Comparison of ENCODE assay signal across 8 mouse cellular contexts in the genomic region with DNA sequence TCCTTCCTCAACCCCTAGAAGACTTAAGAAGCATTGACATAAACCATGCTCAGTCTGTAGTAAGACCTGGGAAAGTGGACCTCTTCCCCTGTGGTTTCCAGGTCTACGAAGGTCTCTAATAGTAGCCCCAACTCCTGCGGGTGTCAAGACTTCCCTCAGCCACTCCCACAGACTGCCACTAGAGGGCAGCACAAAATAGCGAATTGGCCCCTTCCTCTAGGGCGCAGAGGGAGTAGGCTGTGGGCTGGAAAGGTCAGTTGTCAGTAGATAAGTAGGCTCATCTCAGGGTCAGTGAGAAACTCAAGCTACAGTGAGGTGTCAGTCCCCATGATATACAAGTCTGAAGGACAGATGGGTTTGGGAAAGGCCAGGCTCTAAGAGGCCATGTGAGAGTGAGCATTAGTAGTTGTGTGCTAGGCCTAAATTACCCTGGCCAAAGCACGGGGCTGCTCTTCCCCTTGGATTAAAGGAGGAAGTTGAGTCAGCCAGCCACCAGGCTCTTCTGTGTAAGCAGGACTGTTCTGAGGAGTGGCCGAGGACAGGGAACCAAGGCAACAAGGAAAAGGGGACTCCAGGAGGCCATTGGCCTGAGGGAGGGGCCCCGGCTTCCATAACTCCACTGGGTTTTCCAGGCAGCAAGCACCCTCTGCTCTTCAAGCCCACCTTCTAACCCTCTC. TPM values are rescaled to one million over a fixed set of nuclear protein-coding genes. Genes with fewer than 3 reads are reported as not detected.
DNase-seq lines count a peak whose midpoint lies in the region; ATAC-seq and TF ChIP-seq lines count a peak whose summit lies in the region.

No protein-coding gene starts in this region.

- H3K4me3 ChIP-seq in hindbrain, postnatal 0 days (ENCODE audit: low read length) = peak overlapping the region; percentile 57; the same call in 1 of the 2 replicates

- intact Hi-C loops in left cerebral cortex, postnatal 10 days (cut with DNase I) = loop anchor here (2.0 kb wide), 1 partner anchor 39 kb away; a partner anchor contains a TSS

- peak overlapping the region; percentile 55 for H3K4me2 ChIP-seq in hindbrain, postnatal 0 days (ENCODE audit: low read depth, low read length)

- DNase-seq in ZHBTc4 (ENCODE audit: low read depth, low spot score) = peak; percentile 86
- DNase-seq in cerebellum, postnatal 10 days = peak; percentile 95 to 97
- peak; percentile 90 for DNase-seq in gastrocnemius, adult 18-20 months (ENCODE audit: low spot score)
- DNase-seq in hindbrain, postnatal 0 days (ENCODE audit: low spot score) = peak; percentile 88
- peak; percentile 67 to 82 for DNase-seq in left cerebral cortex, postnatal 10 days (ENCODE audit: extremely low spot score in 1 of 2, low spot score in 2 of 2)
- DNase-seq in mesoderm, embryonic 11.5 days (ENCODE audit: low read depth, low spot score) = peak; percentile 86
- peak; percentile 83 for DNase-seq in right cerebral cortex, postnatal 14 days
- DNase-seq in urinary bladder, postnatal 4 days (ENCODE audit: low spot score in 2 of 2) = peak; percentile 64 to 84

- H3K9me3 ChIP-seq in hindbrain, postnatal 0 days (ENCODE audit: low read length) = no peaks in the 10 kb centered on the region

- H3K4me1 ChIP-seq in hindbrain, postnatal 0 days (ENCODE audit: insufficient read depth, low read length) = peaks cover 23% of the 10 kb centered on the region

- H3K9ac ChIP-seq in hindbrain, postnatal 0 days (replicated peaks; ENCODE audit: low read length) = peak overlapping the region; percentile 77; the same call in 1 of the 2 replicates

- peak; percentile 98 for TF ChIP-seq CTCF in hindbrain, postnatal 0 days (IDR thresholded peaks at IDR 0.05; ENCODE audit: low read depth)

- 0 out of 2 replicates have a peak, but pooled peaks have one; percentile 18 for ATAC-seq in hindbrain, postnatal 0 days

- H3K27me3 ChIP-seq in hindbrain, postnatal 0 days (ENCODE audit: insufficient read depth, low read length) = no peaks in the 10 kb centered on the region

- WGBS in hindbrain, postnatal 0 days = 25% methylated on average over 7 of the region's 7 CpGs

- peak overlapping the region; percentile 86; the same call in 1 of the 2 replicates for H3K27ac ChIP-seq in hindbrain, postnatal 0 days

- no peaks in the 10 kb centered on the region for H3K36me3 ChIP-seq in hindbrain, postnatal 0 days (ENCODE audit: insufficient read depth, low read length)

RNA-seq across cellular contexts. Expression of a gene that starts 9.5 kb away (rescaled TPM):
- not detected for total RNA-seq in gastrocnemius, adult 18-20 months (2021)
- not detected in 2 replicates for total RNA-seq in hindbrain, postnatal 0 days (2014; rRNA removed)
- 0.54 TPM in 1 of 2 replicates, not detected in the other for polyA plus RNA-seq in hindbrain, postnatal 0 days (2015; fragmentation: Nextera tagmentation; extraction: Ambion mirVana)
- total RNA-seq in left cerebral cortex, postnatal 10 days (2021) = not detected

RNA-seq across cellular contexts. Expression of a gene that starts 24.5 kb away (rescaled TPM):
- 10 to 100 TPM; 65.3 to 75.7 TPM for total RNA-seq in gastrocnemius, adult 18-20 months (2021)
- 40.1 and 44.8 TPM in 2 replicates for total RNA-seq in hindbrain, postnatal 0 days (2014; rRNA removed)
- polyA plus RNA-seq in hindbrain, postnatal 0 days (2015; fragmentation: Nextera tagmentation; extraction: Ambion mirVana) = 40.7 and 44.3 TPM in 2 replicates
- total RNA-seq in left cerebral cortex, postnatal 10 days (2021) = 100 to 1,000 TPM; 135 to 141 TPM

RNA-seq across cellular contexts. Expression of a gene that starts 25.2 kb away (rescaled TPM):
- total RNA-seq in gastrocnemius, adult 18-20 months (2021) = not detected
- 40.5 and 57.3 TPM in 2 replicates for total RNA-seq in hindbrain, postnatal 0 days (2014; rRNA removed)
- 31.3 and 37.6 TPM in 2 replicates for polyA plus RNA-seq in hindbrain, postnatal 0 days (2015; fragmentation: Nextera tagmentation; extraction: Ambion mirVana)
- 10 to 100 TPM; 74.1 to 80.3 TPM for total RNA-seq in left cerebral cortex, postnatal 10 days (2021)

RNA-seq across cellular contexts. Expression of a gene that starts 29.7 kb away (rescaled TPM):
- 10 to 100 TPM; 20.5 TPM for total RNA-seq in gastrocnemius, adult 18-20 months (2021)
- 126 and 199 TPM in 2 replicates for total RNA-seq in hindbrain, postnatal 0 days (2014; rRNA removed)
- 142 and 143 TPM in 2 replicates for polyA plus RNA-seq in hindbrain, postnatal 0 days (2015; fragmentation: Nextera tagmentation; extraction: Ambion mirVana)
- total RNA-seq in left cerebral cortex, postnatal 10 days (2021) = 10 to 100 TPM; 54.4 to 56.2 TPM

RNA-seq across cellular contexts. Expression of a gene that starts 39.8 kb away (rescaled TPM):
- total RNA-seq in gastrocnemius, adult 18-20 months (2021) = 1 to 10 TPM; 5.0 to 5.4 TPM
- total RNA-seq in hindbrain, postnatal 0 days (2014; rRNA removed) = 4.3 and 9.4 TPM in 2 replicates
- 20.6 and 21.1 TPM in 2 replicates for polyA plus RNA-seq in hindbrain, postnatal 0 days (2015; fragmentation: Nextera tagmentation; extraction: Ambion mirVana)
- 10 to 100 TPM; 32.4 to 41.1 TPM for total RNA-seq in left cerebral cortex, postnatal 10 days (2021)

Comparison
In these comparisons a context has a peak if more than half of its experiments do, and no peak if none do; other contexts are left out.
1. Peak in every context shown above with its lines: DNase-seq, ATAC-seq, H3K4me3 ChIP-seq and H3K27ac ChIP-seq.
2. RNA of a gene that starts 25.2 kb away (total RNA-seq): 74.1 to 80.3 TPM in left cerebral cortex, postnatal 10 days and 40.5 to 57.3 TPM in hindbrain, postnatal 0 days; not detected in gastrocnemius, adult 18-20 months; every median in the first group is over 10 times any median in the second.